8 mouse cellular contexts compared by ENCODE assay signal in the genomic region with DNA sequence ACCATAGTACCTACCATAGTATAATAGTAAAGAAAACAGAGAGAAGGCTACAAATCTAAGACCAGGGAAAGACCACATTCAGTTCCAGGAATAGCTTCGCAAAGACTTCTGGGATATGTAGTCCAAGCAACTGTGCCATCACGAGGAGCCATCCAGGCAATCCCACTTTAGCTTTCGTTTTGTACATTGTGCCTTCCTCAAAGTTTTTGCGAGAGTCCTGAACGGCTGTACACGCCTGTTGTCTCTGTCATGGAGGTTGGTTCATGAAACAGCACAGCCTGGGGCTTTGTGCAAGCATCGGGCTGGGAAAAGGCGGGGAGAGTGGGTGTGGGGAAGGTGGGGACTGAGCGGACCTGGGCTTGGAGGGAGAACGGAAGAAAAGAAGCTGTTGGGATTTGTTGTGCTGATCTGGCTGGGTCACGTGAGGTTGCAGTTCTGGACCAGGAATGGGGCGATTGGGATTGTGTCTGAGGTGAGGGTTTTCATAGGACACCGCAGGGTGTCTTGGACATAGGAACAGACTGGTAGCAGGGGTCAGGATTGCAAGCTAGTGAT. TPM values are rescaled to one million over a fixed set of nuclear protein-coding genes. Genes with fewer than 3 reads are reported as not detected.
DNase-seq lines count a peak whose midpoint lies in the region; ATAC-seq and TF ChIP-seq lines count a peak whose summit lies in the region.

A gene (plus strand): TSS at position 167 of the 555 bp plus-strand sequence.

- peak within 1 kb of the TSS; percentile 55 for H3K4me3 ChIP-seq in embryonic facial prominence, embryonic 11.5 days (ENCODE audit: low read depth, low read length)
- H3K4me3 ChIP-seq in limb, embryonic 12.5 days (replicated peaks) = peak within 1 kb of the TSS; percentile 66
- H3K4me3 ChIP-seq in midbrain, embryonic 14.5 days (replicated peaks; ENCODE audit: low read depth, low read length) = peak within 1 kb of the TSS; percentile 65
- peak within 1 kb of the TSS; percentile 86 for H3K4me3 ChIP-seq in spleen, adult 2 months (ENCODE audit: extremely low read depth, insufficient read depth, insufficient read length)

- no peak for TF ChIP-seq CTCF in spleen, adult 2 months (IDR thresholded peaks at IDR 0.05; ENCODE audit: extremely low read depth, insufficient read depth, insufficient read length, insufficient replicate concordance)

- peak within 1 kb of the TSS; percentile 46 for H3K4me2 ChIP-seq in embryonic facial prominence, embryonic 11.5 days (ENCODE audit: low read depth, low read length)
- H3K4me2 ChIP-seq in limb, embryonic 12.5 days = peak within 1 kb of the TSS; percentile 63
- H3K4me2 ChIP-seq in midbrain, embryonic 14.5 days (ENCODE audit: low read length) = peak within 1 kb of the TSS; percentile 68

- peak; percentile 76 for DNase-seq in 3134 (ENCODE audit: extremely low read depth, insufficient read length, low spot score)
- peak; percentile 61 for DNase-seq in adrenal gland, postnatal 10 days
- DNase-seq in embryonic facial prominence, embryonic 11.5 days (ENCODE audit: low spot score) = peak; percentile 85
- DNase-seq in heart, adult 8-10 months (ENCODE audit: low spot score) = peak; percentile 84
- DNase-seq in kidney, adult 8-10 months = peak; percentile 37 to 62
- peak; percentile 89 for DNase-seq in midbrain, embryonic 14.5 days
- DNase-seq in spleen, adult 2 months (ENCODE audit: low read depth in 1 of 2, low spot score in 2 of 2) = peak; percentile 18 to 49

- no peaks in the 10 kb centered on the region for H3K4me1 ChIP-seq in embryonic facial prominence, embryonic 11.5 days (ENCODE audit: control insufficient read depth, insufficient read depth, low read length)
- no peaks in the 10 kb centered on the region; the same call in 1 of the 2 replicates for H3K4me1 ChIP-seq in limb, embryonic 12.5 days (replicated peaks)
- no peaks in the 10 kb centered on the region for H3K4me1 ChIP-seq in midbrain, embryonic 14.5 days (ENCODE audit: control insufficient read depth, insufficient read depth, low read length)
- peaks cover 3% of the 10 kb centered on the region; the same call in 1 of the 2 replicates for H3K4me1 ChIP-seq in spleen, adult 2 months (ENCODE audit: control insufficient read depth, insufficient read depth, insufficient read length)

- peak; percentile 88 for ATAC-seq in embryonic facial prominence, embryonic 11.5 days (replicated peaks; ENCODE audit: insufficient number of reproducible peaks, low FRiP score, low TSS enrichment, low read depth)
- ATAC-seq in limb, embryonic 12.5 days (ENCODE audit: insufficient number of reproducible peaks, insufficient read depth, low FRiP score, low TSS enrichment, low read depth) = peak; percentile 93
- ATAC-seq in midbrain, embryonic 14.5 days (ENCODE audit: low FRiP score, low TSS enrichment) = peak; percentile 90

- H3K9ac ChIP-seq in embryonic facial prominence, embryonic 11.5 days (replicated peaks; ENCODE audit: low read length) = peak within 1 kb of the TSS; percentile 70
- peak within 1 kb of the TSS; percentile 72 for H3K9ac ChIP-seq in limb, embryonic 12.5 days (replicated peaks)
- H3K9ac ChIP-seq in midbrain, embryonic 14.5 days (replicated peaks; ENCODE audit: low read length) = peak within 1 kb of the TSS; percentile 68

- H3K27me3 ChIP-seq in embryonic facial prominence, embryonic 11.5 days (ENCODE audit: control insufficient read depth, insufficient read depth, low read length) = no peaks in the 10 kb centered on the region
- no peaks in the 10 kb centered on the region for H3K27me3 ChIP-seq in limb, embryonic 12.5 days
- no peaks in the 10 kb centered on the region for H3K27me3 ChIP-seq in midbrain, embryonic 14.5 days (ENCODE audit: control insufficient read depth, insufficient read depth, low read length)
- no peaks in the 10 kb centered on the region for H3K27me3 ChIP-seq in spleen, adult 2 months (ENCODE audit: control insufficient read depth, insufficient read depth, low read length)

- H3K9me3 ChIP-seq in embryonic facial prominence, embryonic 11.5 days (replicated peaks; ENCODE audit: control insufficient read depth, low read length) = no peaks in the 10 kb centered on the region
- H3K9me3 ChIP-seq in limb, embryonic 12.5 days = no peaks in the 10 kb centered on the region
- no peaks in the 10 kb centered on the region for H3K9me3 ChIP-seq in midbrain, embryonic 14.5 days (ENCODE audit: control insufficient read depth, low read length)

- no peaks in the 10 kb centered on the region for H3K36me3 ChIP-seq in embryonic facial prominence, embryonic 11.5 days (replicated peaks; ENCODE audit: control insufficient read depth, insufficient read depth, low read depth, low read length)
- H3K36me3 ChIP-seq in limb, embryonic 12.5 days = no peaks in the 10 kb centered on the region
- H3K36me3 ChIP-seq in midbrain, embryonic 14.5 days (ENCODE audit: control insufficient read depth, insufficient read depth, low read length) = no peaks in the 10 kb centered on the region
- H3K36me3 ChIP-seq in spleen, adult 2 months (ENCODE audit: control insufficient read depth, insufficient read depth, low read length) = no peaks in the 10 kb centered on the region

- no peak within 1 kb of the TSS for H3K27ac ChIP-seq in embryonic facial prominence, embryonic 11.5 days (replicated peaks; ENCODE audit: low read depth, low read length)
- H3K27ac ChIP-seq in limb, embryonic 12.5 days = 0 out of 2 replicates have a peak within 1 kb of the TSS, but pooled peaks have one; percentile 23
- no peak within 1 kb of the TSS for H3K27ac ChIP-seq in midbrain, embryonic 14.5 days (replicated peaks; ENCODE audit: low read depth, low read length)
- no peak within 1 kb of the TSS for H3K27ac ChIP-seq in spleen, adult 2 months (ENCODE audit: insufficient read depth, low read length)

- TF ChIP-seq POLR2A in spleen, adult 2 months (IDR thresholded peaks at IDR 0.05; ENCODE audit: low read depth, low read length) = no peak; the same call in 1 of the 2 replicates

- WGBS in embryonic facial prominence, embryonic 11.5 days = 3% methylated on average over 13 of the region's 13 CpGs
- WGBS in limb, embryonic 12.5 days = 2% methylated on average over 13 of the region's 13 CpGs
- WGBS in midbrain, embryonic 14.5 days = 3% methylated on average over 13 of the region's 13 CpGs
- WGBS in spleen, adult 2 months = 4% methylated on average over 13 of the region's 13 CpGs

RNA-seq across cellular contexts. Expression of the gene that starts here (rescaled TPM):
- total RNA-seq in adrenal gland, postnatal 10 days (2021) = 1 to 10 TPM; 1.9 to 2.6 TPM
- 2.6 and 2.8 TPM in 2 replicates for polyA plus RNA-seq in embryonic facial prominence, embryonic 11.5 days (2014; fragmentation: Nextera tagmentation; extraction: Ambion mirVana)
- 1 to 10 TPM in 2 of 4 experiments, under 1 TPM in 2; 0.46 to 1.6 (median 1.0) TPM for total RNA-seq in heart, adult 8-10 months (2022)
- polyA plus RNA-seq in limb, embryonic 12.5 days (2016; fragmentation: Nextera tagmentation; extraction: Ambion mirVana) = 2.1 and 2.7 TPM in 2 replicates
- polyA plus RNA-seq in midbrain, embryonic 14.5 days (2014; fragmentation: Nextera tagmentation; extraction: Ambion mirVana) = 1.5 and 3.1 TPM in 2 replicates
- 0.19 and 0.25 TPM in 2 replicates for polyA plus RNA-seq in spleen, adult 2 months (2012; rRNA removed)

Comparison
In these comparisons a context has a peak if more than half of its experiments do, and no peak if none do; other contexts are left out.
1. Peak in DNase-seq and H3K4me3 ChIP-seq in spleen, adult 2 months; RNA of the gene not detected or under 1 TPM.
2. DNase-seq: peak in every context shown above with its lines; median percentile 89 in midbrain, embryonic 14.5 days; 85 in embryonic facial prominence, embryonic 11.5 days; 84 in heart, adult 8-10 months; 76 in 3134; 61 in adrenal gland, postnatal 10 days; 50 in kidney, adult 8-10 months; 34 in spleen, adult 2 months.